Mouse (Mus musculus) heart, adult 2 months (tissue): ENCODE measurements around the gene Vmn1r3.
"Not testable (repeated sequence)": the region's sequence is repeated elsewhere in the genome, so short reads cannot be mapped to it uniquely, and the experiment has no call there.

Experiments
- CTCF ChIP-seq: fragments of 200-600 bp; IDR thresholded peaks from 2 replicates; pipeline ENCODE4 v1.8.1; 2022; ENCODE audit warnings: antibody characterized with exemption, mild to moderate bottlenecking, moderate library complexity
- EP300 ChIP-seq: fragments of 200-500 bp; IDR thresholded peaks from 2 replicates; pipeline ENCODE4 v1.6.1; 2011; ENCODE audit warnings: low read depth, low read length, control low read depth; ENCODE audit not compliant: insufficient read depth
- POLR2A ChIP-seq: fragments of 200-500 bp; IDR thresholded peaks from 2 replicates; pipeline ENCODE4 v1.6.1; 2011; ENCODE audit warnings: mild to moderate bottlenecking, low read depth, low read length, control low read depth; ENCODE audit not compliant: insufficient read depth

DNA sequence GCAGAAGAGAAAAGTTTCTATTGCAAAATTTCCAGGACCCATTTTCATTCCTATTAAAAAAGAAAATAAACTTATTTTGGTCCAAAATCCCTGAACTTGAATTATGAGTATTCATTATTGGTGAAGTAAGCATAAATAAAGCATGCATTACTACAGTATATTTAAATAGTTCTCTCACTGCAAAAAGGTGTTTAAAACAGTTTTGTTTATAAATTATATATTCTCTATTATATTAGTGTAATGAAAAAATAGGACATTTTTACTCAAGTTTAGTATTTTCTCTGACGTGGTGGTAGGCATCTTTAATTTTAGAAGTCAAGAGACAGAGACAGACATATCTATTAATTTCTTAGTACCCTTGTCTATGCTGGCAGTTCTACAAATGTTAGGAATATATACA lies at the start of gene Vmn1r3:
- not testable (repeated sequence) for TF ChIP-seq EP300, CTCF, POLR2A
